Comparison of ENCODE assay signal across 9 mouse cellular contexts in genomic region chr13:93787647-93788046, GRCm38 (mm10). TPM values are rescaled to one million over a fixed set of nuclear protein-coding genes. Genes with fewer than 3 reads are reported as not detected.
DNase-seq lines count a peak whose midpoint lies in the region; ATAC-seq and TF ChIP-seq lines count a peak whose summit lies in the region.
"Had no signal": no experiment of that assay in that cellular context is flagged by ENCODE, and none has a peak within 500 bp of the region (broad histone marks: within the 10 kb centered on the region; RNA-seq: fewer than 3 reads in every experiment).

No protein-coding gene starts in this region.

- no peak overlapping the region for H3K4me3 ChIP-seq in forebrain, embryonic 15.5 days
- no peak overlapping the region for H3K4me3 ChIP-seq in forebrain, embryonic 10.5 days
- H3K4me3 ChIP-seq in limb, embryonic 13.5 days, result no peak overlapping the region
- H3K4me3 ChIP-seq in limb, embryonic 10.5 days, result no peak overlapping the region
- no peak overlapping the region for H3K4me3 ChIP-seq in layer of hippocampus, adult 2 months

- no peaks in the 10 kb centered on the region for H3K27me3 ChIP-seq in forebrain, embryonic 15.5 days
- no peaks in the 10 kb centered on the region for H3K27me3 ChIP-seq in forebrain, embryonic 10.5 days (ENCODE audit: poor library complexity, severe bottlenecking)
- H3K27me3 ChIP-seq in limb, embryonic 13.5 days, result no peaks in the 10 kb centered on the region
- no peaks in the 10 kb centered on the region for H3K27me3 ChIP-seq in limb, embryonic 10.5 days (ENCODE audit: low read depth, poor library complexity, severe bottlenecking)

- no peaks in the 10 kb centered on the region for H3K9me3 ChIP-seq in forebrain, embryonic 15.5 days
- H3K9me3 ChIP-seq in forebrain, embryonic 10.5 days, result no peaks in the 10 kb centered on the region
- no peaks in the 10 kb centered on the region for H3K9me3 ChIP-seq in limb, embryonic 13.5 days
- no peaks in the 10 kb centered on the region for H3K9me3 ChIP-seq in limb, embryonic 10.5 days (replicated peaks)

- H3K27ac ChIP-seq in forebrain, embryonic 15.5 days (replicated peaks), result 0 out of 2 replicates have a peak overlapping the region, but pooled peaks have one; percentile 8
- no peak overlapping the region for H3K27ac ChIP-seq in forebrain, embryonic 10.5 days
- H3K27ac ChIP-seq in limb, embryonic 13.5 days, result no peak overlapping the region
- no peak overlapping the region for H3K27ac ChIP-seq in limb, embryonic 10.5 days
- peak overlapping the region; percentile 86 for H3K27ac ChIP-seq in layer of hippocampus, adult 2 months

- whole genome bisulfite sequencing in forebrain, embryonic 15.5 days, result 39% methylated on average over 8 of the region's 8 CpGs
- 86% methylated on average over 8 of the region's 8 CpGs for WGBS in forebrain, embryonic 10.5 days
- WGBS in limb, embryonic 13.5 days, result 31% methylated on average over 8 of the region's 8 CpGs
- 85% methylated on average over 8 of the region's 8 CpGs for WGBS in limb, embryonic 10.5 days

- peak; percentile 71 for ATAC-seq in forebrain, embryonic 15.5 days (replicated peaks)
- ATAC-seq in limb, embryonic 13.5 days (ENCODE audit: low FRiP score, low read depth), result peak; percentile 79; the same call in 1 of the 2 replicates
- peak; percentile 60 for ATAC-seq in cerebellum, adult (ENCODE audit: insufficient number of reproducible peaks, low FRiP score, low TSS enrichment)

- no peak for TF ChIP-seq CTCF in layer of hippocampus, adult 2 months (conservative IDR thresholded peaks at IDR 0.05)

- H3K4me2 ChIP-seq in forebrain, embryonic 15.5 days (replicated peaks), result no peak overlapping the region
- no peak overlapping the region for H3K4me2 ChIP-seq in limb, embryonic 13.5 days (replicated peaks)

- H3K36me3 ChIP-seq in forebrain, embryonic 15.5 days, result no peaks in the 10 kb centered on the region
- H3K36me3 ChIP-seq in forebrain, embryonic 10.5 days (replicated peaks), result no peaks in the 10 kb centered on the region
- no peaks in the 10 kb centered on the region for H3K36me3 ChIP-seq in limb, embryonic 13.5 days
- H3K36me3 ChIP-seq in limb, embryonic 10.5 days, result no peaks in the 10 kb centered on the region

- H3K4me1 ChIP-seq in forebrain, embryonic 15.5 days, result peaks cover 11% of the 10 kb centered on the region
- no peaks in the 10 kb centered on the region for H3K4me1 ChIP-seq in forebrain, embryonic 10.5 days
- H3K4me1 ChIP-seq in limb, embryonic 13.5 days, result peaks cover 18% of the 10 kb centered on the region
- 0 out of 2 replicates have a peak, but pooled peaks cover 10% of the 10 kb centered on the region for H3K4me1 ChIP-seq in limb, embryonic 10.5 days

- DNase-seq in forebrain, embryonic 10.5 days (ENCODE audit: extremely low spot score, low spot score), result no peak
- DNase-seq in limb, embryonic 10.5 days (ENCODE audit: low spot score), result no peak
- DNase-seq in layer of hippocampus, adult 2 months (ENCODE audit: low spot score in 2 of 2), result peak; percentile 68 to 71
- no peak for DNase-seq in gastrocnemius, adult 8-10 months (ENCODE audit: low spot score in 2 of 2)
- DNase-seq in B cell, adult 2 months, result no peak
- DNase-seq: embryo, embryonic 11 days had no signal

- no peak overlapping the region for H3K9ac ChIP-seq in forebrain, embryonic 15.5 days (replicated peaks)
- no peak overlapping the region for H3K9ac ChIP-seq in limb, embryonic 13.5 days

RNA-seq across cellular contexts. Expression of gene Arsb, which starts 16.2 kb away (rescaled TPM):
- polyA plus RNA-seq in forebrain, embryonic 15.5 days (2015; fragmentation: Nextera tagmentation; extraction: Ambion mirVana), result 8.1 and 8.2 TPM in 2 replicates
- polyA plus RNA-seq in forebrain, embryonic 10.5 days (2016; fragmentation: Nextera tagmentation; extraction: Ambion mirVana), result 4.1 and 4.3 TPM in 2 replicates
- 13.5 and 13.7 TPM in 2 replicates for polyA plus RNA-seq in limb, embryonic 13.5 days (2015; fragmentation: Nextera tagmentation; extraction: Ambion mirVana)
- polyA plus RNA-seq in limb, embryonic 10.5 days (2016; fragmentation: Nextera tagmentation; extraction: Ambion mirVana), result 5.3 and 7.2 TPM in 2 replicates
- 10 to 100 TPM; 87.0 to 95.3 TPM for total RNA-seq in layer of hippocampus, adult 2 months (2021)
- total RNA-seq in gastrocnemius, adult 8-10 months (2022), result 1 to 10 TPM; 1.7 to 2.7 (median 2.2) TPM

Comparison
In these comparisons a context has a peak if more than half of its experiments do, and no peak if none do; other contexts are left out.
1. H3K27ac ChIP-seq: peak in forebrain, embryonic 15.5 days (single experiment) and layer of hippocampus, adult 2 months (single experiment); none in forebrain, embryonic 10.5 days (single experiment), limb, embryonic 13.5 days (single experiment) and limb, embryonic 10.5 days (single experiment).
2. DNase-seq: peak in layer of hippocampus, adult 2 months (2 of 2); none in forebrain, embryonic 10.5 days (single experiment), limb, embryonic 10.5 days (single experiment), gastrocnemius, adult 8-10 months (0 of 2) and B cell, adult 2 months (0 of 2).
3. Peak in every context shown above with its lines, with median percentiles within 50 percentile points of each other: ATAC-seq.